Mouse (Mus musculus) lung, postnatal 0 days (tissue): ENCODE results near the gene Plcb1.

Experiments used
- CTCF ChIP-seq: IDR thresholded peaks from 2 replicates; pipeline ENCODE4 v1.5.1; 2016; ENCODE audit warnings: antibody characterized with exemption, mild to moderate bottlenecking
- EP300 ChIP-seq: IDR thresholded peaks from 2 replicates; pipeline ENCODE4 v1.6.1; 2016; ENCODE audit warnings: antibody characterized with exemption, mild to moderate bottlenecking, control low read depth

- TF ChIP-seq CTCF: peak; percentile 40
- TF ChIP-seq EP300: no peak
Observed at GRCm38 (mm10) chr2:134836097-134836496, 50.2 kb downstream of the Plcb1 start.
